Mouse (Mus musculus): ENCODE measurements at regions not wholly inside any gene's neighbourhood (a gene's known extent, or its start where the extent isn't known, plus 50 kb on each side); places are given as distances from the start of the nearest gene placed in this dataset.
"Not testable (repeated sequence)": the region's sequence is repeated elsewhere in the genome, so short reads cannot be mapped to it uniquely, and the experiment has no call there.

GRCm38 (mm10) chr4:75466880-75467327 lies 188.8 kb upstream of the Dmac1 start:
- no peak for DNase-seq (ENCODE audit: low spot score)

GRCm38 (mm10) chr4:75463579-75463978 lies 185.5 kb upstream of the Dmac1 start:
- DNase-seq (ENCODE audit: low spot score), result no peak

GRCm38 (mm10) chr4:75449478-75449877 lies 171.4 kb upstream of the Dmac1 start:
- DNase-seq (ENCODE audit: low spot score), result no peak

- no peak for DNase-seq (ENCODE audit: low spot score)
These were observed 145.2 kb upstream of the Dmac1 start for GRCm38 (mm10) chr4:75423296-75423695.

- not testable (repeated sequence) for DNase-seq (ENCODE audit: low spot score)
These were observed 122.6 kb upstream of the Dmac1 start for GRCm38 (mm10) chr4:75400754-75401153.

- no peak for DNase-seq (ENCODE audit: low spot score)
These were observed 116.9 kb upstream of the Dmac1 start for GRCm38 (mm10) chr4:75394992-75395391.

- no peak for DNase-seq (ENCODE audit: low spot score)
These were observed 116.2 kb upstream of the Dmac1 start for GRCm38 (mm10) chr4:75394264-75394663.

- no peak for DNase-seq (ENCODE audit: low spot score)
These were observed 108.3 kb upstream of the Dmac1 start for GRCm38 (mm10) chr4:75386271-75386938.

GRCm38 (mm10) chr4:75359496-75359895 lies 81.4 kb upstream of the Dmac1 start:
- peak; percentile 6 for DNase-seq (ENCODE audit: low spot score)

- no peak for DNase-seq (ENCODE audit: low spot score)
These were observed 77.5 kb upstream of the Dmac1 start for GRCm38 (mm10) chr4:75355621-75356020.

- no peak for DNase-seq (ENCODE audit: low spot score)
These were observed 56.4 kb upstream of the Dmac1 start for GRCm38 (mm10) chr4:75334496-75334895.

GRCm38 (mm10) chr4:75332791-75333190 lies 54.7 kb upstream of the Dmac1 start:
- DNase-seq (ENCODE audit: low spot score), result no peak

GRCm38 (mm10) chr4:75329511-75330171 lies 51.5 kb upstream of the Dmac1 start:
- no peak for DNase-seq (ENCODE audit: low spot score)

All from urinary bladder, postnatal 14 days (tissue).